Mouse (Mus musculus): ENCODE measurements around the gene Dlgap5. TPM values are rescaled to one million over a fixed set of nuclear protein-coding genes. Genes with fewer than 3 reads are reported as not detected.

Dlgap5 gene
- total and polyA plus RNA-seq, 3 experiments = 45.0 to 71.2 (median 62.4) TPM

DNA sequence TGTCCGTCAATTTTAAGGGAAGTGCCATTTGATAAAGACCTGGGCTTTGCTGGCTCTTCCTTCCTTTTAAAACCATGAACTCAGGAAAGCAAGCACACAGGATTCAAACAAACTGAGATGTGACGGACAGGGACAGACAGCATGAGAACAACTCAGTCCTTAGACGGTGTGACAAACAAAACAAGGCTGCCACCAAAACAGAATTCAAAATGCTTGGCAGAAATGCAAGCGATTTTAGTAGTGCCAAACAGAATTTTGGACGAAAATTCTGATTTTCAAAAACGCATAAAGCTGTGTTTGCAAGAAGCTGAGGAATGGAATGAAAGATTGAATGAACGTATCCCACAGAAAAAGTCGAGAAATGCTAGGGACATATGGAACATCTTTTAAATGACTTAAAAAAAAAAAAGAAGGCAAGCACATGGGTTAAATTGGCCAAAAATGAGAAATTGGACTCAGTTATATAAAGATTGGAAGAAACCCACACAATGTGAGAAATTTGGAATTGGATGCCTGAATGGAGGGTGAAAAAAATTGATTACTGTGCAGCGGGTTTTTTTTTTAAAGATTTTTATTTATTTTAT lies 44.8 kb upstream of the Dlgap5 start:
- Histone ChIP-seq H3K9me3 (replicated peaks; ENCODE audit: insufficient read depth, low read length) (no peaks in the 10 kb centered on the region), H3K79me2 (ENCODE audit: control insufficient read depth, insufficient read depth, low read length, poor library complexity) (no peaks in the 10 kb centered on the region), H3K27ac (ENCODE audit: control insufficient read depth, low read depth, low read length) (no peak overlapping the region), H3K4me3 (ENCODE audit: control insufficient read depth in 1 of 2, insufficient read depth in 1 of 2, low read depth in 2 of 2, low read length in 2 of 2) (no peak overlapping the region), H3K27me3 (ENCODE audit: control insufficient read depth in 1 of 2, insufficient read depth in 2 of 2, low read length in 2 of 2) (peaks cover 17 to 18% of the 10 kb centered on the region in 2 experiments), H3K4me1 (ENCODE audit: control insufficient read depth in 1 of 2, insufficient read depth in 2 of 2, low read length in 2 of 2) (no peaks in the 10 kb centered on the region), H3K9ac (ENCODE audit: control insufficient read depth, low read depth, low read length, poor library complexity, severe bottlenecking) (no peak overlapping the region), H3K36me3 (ENCODE audit: control insufficient read depth in 1 of 2, insufficient read depth in 2 of 2, low read length in 2 of 2) (no peaks in the 10 kb centered on the region)
- TF ChIP-seq MYC (IDR thresholded peaks at IDR 0.05; ENCODE audit: low read depth, low read length) = no peak
- no peak for TF ChIP-seq CHD2 (IDR thresholded peaks at IDR 0.05; ENCODE audit: low read length)
- no peak for DNase-seq (ENCODE audit: low read depth, low spot score)

DNA sequence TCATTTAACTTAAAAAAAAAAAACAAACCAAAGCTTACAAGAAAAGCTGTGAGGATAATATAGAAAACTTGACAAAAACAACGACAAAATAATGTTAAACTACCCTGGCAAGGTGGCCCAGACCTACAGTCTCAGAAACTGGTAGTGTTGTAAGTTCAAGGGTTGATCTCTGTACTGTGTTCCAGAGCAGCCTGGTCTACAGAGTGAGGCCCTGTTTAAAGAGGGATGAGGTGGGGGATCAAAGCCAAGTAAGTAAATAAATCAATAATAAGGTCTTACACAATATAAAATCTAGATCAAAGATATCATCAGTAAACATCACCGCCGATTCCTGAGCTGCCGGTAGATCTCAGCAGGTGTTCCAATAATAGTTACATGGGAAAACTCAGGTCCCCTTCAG lies 44.2 kb upstream of the Dlgap5 start:
- TF ChIP-seq TCF12 (IDR thresholded peaks at IDR 0.05; ENCODE audit: low read depth, low read length) (no peak), POLR2AphosphoS2 (IDR thresholded peaks at IDR 0.05; ENCODE audit: low read length) (no peak), TBP (IDR thresholded peaks at IDR 0.05; ENCODE audit: low read depth, low read length) (no peak), ELF1 (IDR thresholded peaks at IDR 0.05; ENCODE audit: low read depth, low read length) (no peak)
- Histone ChIP-seq H3K27me3 (ENCODE audit: control insufficient read depth in 1 of 2, insufficient read depth in 2 of 2, low read length in 2 of 2) (peaks cover 17 to 18% of the 10 kb centered on the region in 2 experiments), H3K9me3 (replicated peaks; ENCODE audit: insufficient read depth, low read length) (no peaks in the 10 kb centered on the region), H3K4me3 (ENCODE audit: control insufficient read depth in 1 of 2, insufficient read depth in 1 of 2, low read depth in 2 of 2, low read length in 2 of 2) (no peak overlapping the region), H3K36me3 (ENCODE audit: control insufficient read depth in 1 of 2, insufficient read depth in 2 of 2, low read length in 2 of 2) (no peaks in the 10 kb centered on the region), H3K79me2 (ENCODE audit: control insufficient read depth, insufficient read depth, low read length, poor library complexity) (no peaks in the 10 kb centered on the region), H3K9ac (ENCODE audit: control insufficient read depth, low read depth, low read length, poor library complexity, severe bottlenecking) (no peak overlapping the region), H3K4me1 (ENCODE audit: control insufficient read depth in 1 of 2, insufficient read depth in 2 of 2, low read length in 2 of 2) (no peaks in the 10 kb centered on the region), H3K27ac (ENCODE audit: control insufficient read depth, low read depth, low read length) (no peak overlapping the region)
- no peak for DNase-seq (ENCODE audit: low read depth, low spot score)

DNA sequence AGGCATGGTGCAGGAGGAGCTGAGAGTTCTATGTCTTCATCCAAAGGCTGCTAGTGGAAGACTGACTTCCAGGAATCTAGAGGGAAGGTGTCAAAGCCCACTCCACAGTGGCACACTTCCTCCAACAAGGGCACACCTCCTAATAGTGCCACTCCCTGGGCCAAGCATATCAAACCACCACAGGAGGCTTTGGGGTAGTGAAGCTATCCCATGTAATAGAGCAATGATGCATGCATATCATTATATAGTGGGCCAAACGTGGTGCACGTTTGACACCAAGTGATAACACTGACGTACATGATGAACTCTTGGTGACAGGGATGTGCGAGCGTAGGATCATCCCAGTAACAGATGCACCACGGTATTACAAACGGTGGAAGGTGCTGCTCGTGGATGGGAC lies 43.8 kb upstream of the Dlgap5 start:
- Histone ChIP-seq H3K27me3 (ENCODE audit: control insufficient read depth in 1 of 2, insufficient read depth in 2 of 2, low read length in 2 of 2) (peaks cover 17 to 18% of the 10 kb centered on the region in 2 experiments), H3K4me3 (ENCODE audit: control insufficient read depth in 1 of 2, insufficient read depth in 1 of 2, low read depth in 2 of 2, low read length in 2 of 2) (no peak overlapping the region), H3K27ac (ENCODE audit: control insufficient read depth, low read depth, low read length) (no peak overlapping the region), H3K9ac (ENCODE audit: control insufficient read depth, low read depth, low read length, poor library complexity, severe bottlenecking) (no peak overlapping the region), H3K4me1 (ENCODE audit: control insufficient read depth in 1 of 2, insufficient read depth in 2 of 2, low read length in 2 of 2) (no peaks in the 10 kb centered on the region), H3K79me2 (ENCODE audit: control insufficient read depth, insufficient read depth, low read length, poor library complexity) (no peaks in the 10 kb centered on the region), H3K9me3 (replicated peaks; ENCODE audit: insufficient read depth, low read length) (no peaks in the 10 kb centered on the region), H3K36me3 (ENCODE audit: control insufficient read depth in 1 of 2, insufficient read depth in 2 of 2, low read length in 2 of 2) (no peaks in the 10 kb centered on the region)
- TF ChIP-seq MAZ (IDR thresholded peaks at IDR 0.05; ENCODE audit: low read depth, low read length) = no peak
- TF ChIP-seq NELFE (IDR thresholded peaks at IDR 0.05; ENCODE audit: low read depth, low read length) = no peak
- no peak for TF ChIP-seq SIN3A (IDR thresholded peaks at IDR 0.05; ENCODE audit: low read length)
- no peak for TF ChIP-seq USF1 (IDR thresholded peaks at IDR 0.05; ENCODE audit: low read depth, low read length)
- TF ChIP-seq ZNF384 (IDR thresholded peaks at IDR 0.05; ENCODE audit: low read depth, low read length) = no peak
- TF ChIP-seq CHD2 (IDR thresholded peaks at IDR 0.05; ENCODE audit: low read length) = no peak
- TF ChIP-seq MYC (IDR thresholded peaks at IDR 0.05; ENCODE audit: low read depth, low read length) = no peak
- no peak for TF ChIP-seq HCFC1 (IDR thresholded peaks at IDR 0.05; ENCODE audit: low read depth, low read length)
- TF ChIP-seq POLR2AphosphoS2 (IDR thresholded peaks at IDR 0.05; ENCODE audit: low read length) = no peak
- no peak for TF ChIP-seq KAT2A (conservative IDR thresholded peaks at IDR 0.05; ENCODE audit: low read depth, low read length)
- no peak for TF ChIP-seq MAFK (IDR thresholded peaks at IDR 0.05; ENCODE audit: borderline replicate concordance, low read depth, low read length)
- no peak for DNase-seq (ENCODE audit: low read depth, low spot score)
